Mouse (Mus musculus): ENCODE results near the gene a. TPM values are rescaled to one million over a fixed set of nuclear protein-coding genes. Genes with fewer than 3 reads are reported as not detected.

The a gene
- polyA plus RNA-seq, 1 experiment from 2014 or later: not detected

- H3K4me2 ChIP-seq (ENCODE audit: low read length): peak overlapping the region; percentile 89
- WGBS: 18% methylated on average over 12 of the region's 12 CpGs
- H3K4me3 ChIP-seq (ENCODE audit: control insufficient read depth in 1 of 2, insufficient read depth in 1 of 2, low read depth in 1 of 2, low read length in 2 of 2): peak overlapping the region; percentile 72 to 76
- no peaks in the 10 kb centered on the region for H3K9me3 ChIP-seq (ENCODE audit: control insufficient read depth, low read length)
- H3K36me3 ChIP-seq (ENCODE audit: control insufficient read depth, insufficient read depth, low read length): no peaks in the 10 kb centered on the region
- H3K9ac ChIP-seq (ENCODE audit: low read length): peak overlapping the region; percentile 90
- 0 out of 2 replicates have a peak, but pooled peaks have one; percentile 1 for ATAC-seq (ENCODE audit: insufficient number of reproducible peaks, insufficient read depth, low FRiP score, low read depth)
- peaks cover 10 to 15% of the 10 kb centered on the region in 2 experiments; a peak in 3 of 4 replicates for H3K4me1 ChIP-seq (ENCODE audit: control insufficient read depth in 2 of 2, insufficient read depth in 2 of 2, low read length in 2 of 2)
- no peaks in the 10 kb centered on the region for H3K27me3 ChIP-seq (ENCODE audit: control insufficient read depth, insufficient read depth, low read length)
- peak overlapping the region in 1 of 2 experiments; percentile 64; a peak in 2 of 4 replicates for H3K27ac ChIP-seq (replicated peaks in 1 of 2; ENCODE audit: control insufficient read depth in 1 of 2, insufficient read depth in 1 of 2, low read depth in 2 of 2, low read length in 2 of 2)
Measured at GRCm38 (mm10) chr2:155074766-155075330, 283.6 kb downstream of the a start.

- H3K36me3 ChIP-seq (ENCODE audit: control insufficient read depth, insufficient read depth, low read length): no peaks in the 10 kb centered on the region
- peaks cover 10 to 15% of the 10 kb centered on the region in 2 experiments; a peak in 3 of 4 replicates for H3K4me1 ChIP-seq (ENCODE audit: control insufficient read depth in 2 of 2, insufficient read depth in 2 of 2, low read length in 2 of 2)
- no peak for ATAC-seq (ENCODE audit: insufficient number of reproducible peaks, insufficient read depth, low FRiP score, low read depth)
- no peaks in the 10 kb centered on the region for H3K9me3 ChIP-seq (ENCODE audit: control insufficient read depth, low read length)
- no peaks in the 10 kb centered on the region for H3K27me3 ChIP-seq (ENCODE audit: control insufficient read depth, insufficient read depth, low read length)
- WGBS: 59% methylated on average over 6 of the region's 6 CpGs
- H3K4me2 ChIP-seq (ENCODE audit: low read length): peak overlapping the region; percentile 89; the same call in 1 of the 2 replicates
- H3K4me3 ChIP-seq (ENCODE audit: control insufficient read depth in 1 of 2, insufficient read depth in 1 of 2, low read depth in 1 of 2, low read length in 2 of 2): no peak overlapping the region
- H3K9ac ChIP-seq (ENCODE audit: low read length): no peak overlapping the region
- H3K27ac ChIP-seq (replicated peaks in 1 of 2; ENCODE audit: control insufficient read depth in 1 of 2, insufficient read depth in 1 of 2, low read depth in 2 of 2, low read length in 2 of 2): no peak overlapping the region
Measured at GRCm38 (mm10) chr2:155075649-155076048, 284.4 kb downstream of the a start.

GRCm38 (mm10) chr2:155079500-155080178 is 288.4 kb downstream of the a start:
- no peak overlapping the region for H3K4me2 ChIP-seq (ENCODE audit: low read length)
- no peaks in the 10 kb centered on the region for H3K9me3 ChIP-seq (ENCODE audit: control insufficient read depth, low read length)
- peaks cover 6 to 10% of the 10 kb centered on the region in 2 experiments; a peak in 3 of 4 replicates for H3K4me1 ChIP-seq (ENCODE audit: control insufficient read depth in 2 of 2, insufficient read depth in 2 of 2, low read length in 2 of 2)
- H3K36me3 ChIP-seq (ENCODE audit: control insufficient read depth, insufficient read depth, low read length): no peaks in the 10 kb centered on the region
- 39% methylated on average over 7 of the region's 7 CpGs for WGBS
- no peaks in the 10 kb centered on the region for H3K27me3 ChIP-seq (ENCODE audit: control insufficient read depth, insufficient read depth, low read length)
- no peak overlapping the region for H3K9ac ChIP-seq (ENCODE audit: low read length)
- ATAC-seq (ENCODE audit: insufficient number of reproducible peaks, insufficient read depth, low FRiP score, low read depth): no peak
- no peak overlapping the region for H3K4me3 ChIP-seq (ENCODE audit: control insufficient read depth in 1 of 2, insufficient read depth in 1 of 2, low read depth in 1 of 2, low read length in 2 of 2)
- H3K27ac ChIP-seq (replicated peaks in 1 of 2; ENCODE audit: control insufficient read depth in 1 of 2, insufficient read depth in 1 of 2, low read depth in 2 of 2, low read length in 2 of 2): no peak overlapping the region

GRCm38 (mm10) chr2:155080179-155080530 is 289.0 kb downstream of the a start:
- no peaks in the 10 kb centered on the region for H3K27me3 ChIP-seq (ENCODE audit: control insufficient read depth, insufficient read depth, low read length)
- ATAC-seq (ENCODE audit: insufficient number of reproducible peaks, insufficient read depth, low FRiP score, low read depth): no peak
- WGBS: 63% methylated on average over 4 of the region's 4 CpGs
- no peaks in the 10 kb centered on the region for H3K9me3 ChIP-seq (ENCODE audit: control insufficient read depth, low read length)
- no peak overlapping the region for H3K4me3 ChIP-seq (ENCODE audit: control insufficient read depth in 1 of 2, insufficient read depth in 1 of 2, low read depth in 1 of 2, low read length in 2 of 2)
- no peaks in the 10 kb centered on the region for H3K36me3 ChIP-seq (ENCODE audit: control insufficient read depth, insufficient read depth, low read length)
- no peak overlapping the region for H3K4me2 ChIP-seq (ENCODE audit: low read length)
- peaks cover under 1 to 5% of the 10 kb centered on the region in 2 experiments; a peak in 2 of 4 replicates for H3K4me1 ChIP-seq (ENCODE audit: control insufficient read depth in 2 of 2, insufficient read depth in 2 of 2, low read length in 2 of 2)
- no peak overlapping the region for H3K9ac ChIP-seq (ENCODE audit: low read length)
- no peak overlapping the region for H3K27ac ChIP-seq (replicated peaks in 1 of 2; ENCODE audit: control insufficient read depth in 1 of 2, insufficient read depth in 1 of 2, low read depth in 2 of 2, low read length in 2 of 2)

GRCm38 (mm10) chr2:155081056-155081455 is 289.9 kb downstream of the a start:
- Histone ChIP-seq H3K4me2 (ENCODE audit: low read length) (no peak overlapping the region), H3K4me1 (ENCODE audit: control insufficient read depth in 2 of 2, insufficient read depth in 2 of 2, low read length in 2 of 2) (no peaks in the 10 kb centered on the region), H3K36me3 (ENCODE audit: control insufficient read depth, insufficient read depth, low read length) (no peaks in the 10 kb centered on the region), H3K27me3 (ENCODE audit: control insufficient read depth, insufficient read depth, low read length) (no peaks in the 10 kb centered on the region), H3K4me3 (ENCODE audit: control insufficient read depth in 1 of 2, insufficient read depth in 1 of 2, low read depth in 1 of 2, low read length in 2 of 2) (no peak overlapping the region), H3K9me3 (ENCODE audit: control insufficient read depth, low read length) (no peaks in the 10 kb centered on the region), H3K27ac (replicated peaks in 1 of 2; ENCODE audit: control insufficient read depth in 1 of 2, insufficient read depth in 1 of 2, low read depth in 2 of 2, low read length in 2 of 2) (no peak overlapping the region), H3K9ac (ENCODE audit: low read length) (no peak overlapping the region)
- 77% methylated on average over 3 of the region's 3 CpGs for whole genome bisulfite sequencing
- no peak for ATAC-seq (ENCODE audit: insufficient number of reproducible peaks, insufficient read depth, low FRiP score, low read depth)

- 17% methylated on average over 8 of the region's 8 CpGs for WGBS
- peak; percentile 73; the same call in 1 of the 2 replicates for ATAC-seq (ENCODE audit: insufficient number of reproducible peaks, insufficient read depth, low FRiP score, low read depth)
- H3K27ac ChIP-seq (replicated peaks in 1 of 2; ENCODE audit: control insufficient read depth in 1 of 2, insufficient read depth in 1 of 2, low read depth in 2 of 2, low read length in 2 of 2): no peak overlapping the region
Measured at GRCm38 (mm10) chr2:155082121-155082803, 291.1 kb downstream of the a start.

GRCm38 (mm10) chr2:155084546-155084945 is 293.3 kb downstream of the a start:
- Histone ChIP-seq H3K9ac (ENCODE audit: low read length) (no peak overlapping the region), H3K4me2 (ENCODE audit: low read length) (no peak overlapping the region), H3K27ac (replicated peaks in 1 of 2; ENCODE audit: control insufficient read depth in 1 of 2, insufficient read depth in 1 of 2, low read depth in 2 of 2, low read length in 2 of 2) (no peak overlapping the region), H3K4me3 (ENCODE audit: control insufficient read depth in 1 of 2, insufficient read depth in 1 of 2, low read depth in 1 of 2, low read length in 2 of 2) (no peak overlapping the region), H3K36me3 (ENCODE audit: control insufficient read depth, insufficient read depth, low read length) (no peaks in the 10 kb centered on the region), H3K4me1 (ENCODE audit: control insufficient read depth in 2 of 2, insufficient read depth in 2 of 2, low read length in 2 of 2) (no peaks in the 10 kb centered on the region), H3K9me3 (ENCODE audit: control insufficient read depth, low read length) (no peaks in the 10 kb centered on the region), H3K27me3 (ENCODE audit: control insufficient read depth, insufficient read depth, low read length) (no peaks in the 10 kb centered on the region)
- no peak for ATAC-seq (ENCODE audit: insufficient number of reproducible peaks, insufficient read depth, low FRiP score, low read depth)
- 76% methylated on average over 5 of the region's 5 CpGs for WGBS

More at GRCm38 (mm10) chr2:155082121-155082803, 291.1 kb downstream of the a start:
- H3K27me3 ChIP-seq (ENCODE audit: control insufficient read depth, insufficient read depth, low read length): no peaks in the 10 kb centered on the region
- H3K36me3 ChIP-seq (ENCODE audit: control insufficient read depth, insufficient read depth, low read length): no peaks in the 10 kb centered on the region
- no peak overlapping the region for H3K4me3 ChIP-seq (ENCODE audit: control insufficient read depth in 1 of 2, insufficient read depth in 1 of 2, low read depth in 1 of 2, low read length in 2 of 2)
- H3K9me3 ChIP-seq (ENCODE audit: control insufficient read depth, low read length): no peaks in the 10 kb centered on the region
- no peak overlapping the region for H3K9ac ChIP-seq (ENCODE audit: low read length)
- H3K4me1 ChIP-seq (ENCODE audit: control insufficient read depth in 2 of 2, insufficient read depth in 2 of 2, low read length in 2 of 2): no peaks in the 10 kb centered on the region
- no peak overlapping the region for H3K4me2 ChIP-seq (ENCODE audit: low read length)
